Mouse (Mus musculus): ENCODE measurements at regions not wholly inside any gene's neighbourhood (a gene's known extent, or its start where the extent isn't known, plus 50 kb on each side); places are given as distances from the start of the nearest gene placed in this dataset.

- H3K36me3 ChIP-seq (ENCODE audit: control insufficient read depth, insufficient read depth, low read length): no peaks in the 10 kb centered on the region
- no peak overlapping the region for H3K4me2 ChIP-seq (replicated peaks; ENCODE audit: low read depth, low read length)
- no peak overlapping the region for H3K27ac ChIP-seq (ENCODE audit: low read depth, low read length)
- peak; percentile 66; the same call in 1 of the 2 replicates for ATAC-seq (ENCODE audit: low FRiP score, low TSS enrichment)
- H3K9ac ChIP-seq (ENCODE audit: low read depth, low read length): no peak overlapping the region
- H3K4me1 ChIP-seq (ENCODE audit: control insufficient read depth, insufficient read depth, low read length): 0 out of 2 replicates have a peak, but pooled peaks cover 4% of the 10 kb centered on the region
- no peaks in the 10 kb centered on the region for H3K9me3 ChIP-seq (ENCODE audit: control insufficient read depth, low read length)
- WGBS: 54% methylated on average over 2 of the region's 2 CpGs
- H3K27me3 ChIP-seq (ENCODE audit: control insufficient read depth, insufficient read depth, low read length): no peaks in the 10 kb centered on the region
- H3K4me3 ChIP-seq (ENCODE audit: low read length): no peak overlapping the region
Observed at GRCm38 (mm10) chr11:50547776-50548175, 54.1 kb upstream of the Adamts2 start.

DNA sequence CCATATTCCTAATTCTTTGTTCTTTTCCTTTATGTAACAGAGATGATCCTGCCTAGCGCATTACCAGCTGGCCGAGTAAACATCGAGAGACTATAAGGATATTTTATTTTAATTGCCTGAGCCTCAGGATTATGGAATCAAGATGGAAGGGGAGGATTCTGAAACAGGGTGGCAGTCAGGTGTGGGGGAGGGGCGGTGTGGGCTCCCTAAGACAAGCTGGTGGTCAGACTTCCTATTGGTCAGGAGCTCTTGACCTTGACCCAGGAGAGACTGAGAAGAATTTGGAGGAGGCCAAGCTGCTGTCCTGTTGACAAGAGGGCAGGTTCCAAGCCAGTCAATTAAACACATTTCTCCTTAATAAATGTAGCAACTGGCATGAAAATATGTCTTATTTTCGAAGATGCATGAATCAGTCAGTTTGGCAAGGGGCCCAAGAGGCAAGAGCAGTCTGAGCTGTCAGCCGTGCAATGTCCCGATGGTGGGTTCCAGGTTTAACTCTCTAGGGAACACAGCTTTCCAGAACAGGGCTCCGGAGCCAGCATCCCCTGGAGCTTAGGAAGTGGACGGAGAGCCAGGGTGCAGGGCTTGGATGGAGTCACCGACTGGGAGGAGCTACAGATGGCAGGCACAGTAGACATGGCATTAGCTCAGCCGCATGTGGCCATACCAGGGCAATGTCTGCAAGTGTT is 55.3 kb upstream of the Adamts2 start:
- Histone ChIP-seq H3K4me1 (ENCODE audit: control insufficient read depth, insufficient read depth, low read length) (0 out of 2 replicates have a peak, but pooled peaks cover 4% of the 10 kb centered on the region), H3K9ac (ENCODE audit: low read depth, low read length) (no peak overlapping the region), H3K27me3 (ENCODE audit: control insufficient read depth, insufficient read depth, low read length) (no peaks in the 10 kb centered on the region), H3K4me2 (replicated peaks; ENCODE audit: low read depth, low read length) (no peak overlapping the region), H3K4me3 (ENCODE audit: low read length) (no peak overlapping the region), H3K9me3 (ENCODE audit: control insufficient read depth, low read length) (no peaks in the 10 kb centered on the region), H3K27ac (ENCODE audit: low read depth, low read length) (no peak overlapping the region), H3K36me3 (ENCODE audit: control insufficient read depth, insufficient read depth, low read length) (no peaks in the 10 kb centered on the region)
- WGBS: 78% methylated on average over 11 of the region's 11 CpGs
- no peak for ATAC-seq (ENCODE audit: low FRiP score, low TSS enrichment)

DNA sequence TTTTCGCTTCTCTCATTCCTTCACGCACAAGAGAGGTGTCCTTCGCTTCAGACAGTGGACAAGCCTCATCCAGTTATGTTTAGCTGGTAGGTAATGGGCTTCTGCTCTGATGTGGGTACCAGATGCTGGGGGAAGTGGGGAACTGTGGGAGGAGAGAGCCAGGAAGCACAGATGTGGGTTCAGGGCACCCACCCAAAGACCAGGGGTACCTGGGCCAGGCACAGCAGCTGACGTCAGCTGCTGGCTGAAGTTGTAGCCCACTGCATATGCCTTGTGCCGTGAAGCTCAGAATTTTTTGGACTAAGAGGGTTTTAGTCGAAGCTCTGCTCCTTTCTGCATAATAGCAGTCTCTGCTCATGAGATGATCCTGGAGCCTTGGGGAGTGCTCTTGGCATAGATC is 56.5 kb upstream of the Adamts2 start:
- ATAC-seq (ENCODE audit: low FRiP score, low TSS enrichment): no peak
- no peaks in the 10 kb centered on the region for H3K9me3 ChIP-seq (ENCODE audit: control insufficient read depth, low read length)
- no peaks in the 10 kb centered on the region for H3K36me3 ChIP-seq (ENCODE audit: control insufficient read depth, insufficient read depth, low read length)
- H3K4me3 ChIP-seq (ENCODE audit: low read length): no peak overlapping the region
- no peaks in the 10 kb centered on the region for H3K27me3 ChIP-seq (ENCODE audit: control insufficient read depth, insufficient read depth, low read length)
- H3K27ac ChIP-seq (ENCODE audit: low read depth, low read length): no peak overlapping the region
- H3K4me1 ChIP-seq (ENCODE audit: control insufficient read depth, insufficient read depth, low read length): 0 out of 2 replicates have a peak, but pooled peaks cover 4% of the 10 kb centered on the region
- 93% methylated on average over 6 of the region's 6 CpGs for WGBS
- H3K9ac ChIP-seq (ENCODE audit: low read depth, low read length): no peak overlapping the region
- H3K4me2 ChIP-seq (replicated peaks; ENCODE audit: low read depth, low read length): no peak overlapping the region

- H3K4me2 ChIP-seq (replicated peaks; ENCODE audit: low read depth, low read length): no peak overlapping the region
- no peaks in the 10 kb centered on the region for H3K36me3 ChIP-seq (ENCODE audit: control insufficient read depth, insufficient read depth, low read length)
- 79% methylated on average over 11 of the region's 11 CpGs for WGBS
- no peak overlapping the region for H3K4me3 ChIP-seq (ENCODE audit: low read length)
- H3K9ac ChIP-seq (ENCODE audit: low read depth, low read length): no peak overlapping the region
- ATAC-seq (ENCODE audit: low FRiP score, low TSS enrichment): no peak
- H3K9me3 ChIP-seq (ENCODE audit: control insufficient read depth, low read length): 0 out of 2 replicates have a peak, but pooled peaks cover 3% of the 10 kb centered on the region
- H3K27ac ChIP-seq (ENCODE audit: low read depth, low read length): no peak overlapping the region
- H3K27me3 ChIP-seq (ENCODE audit: control insufficient read depth, insufficient read depth, low read length): no peaks in the 10 kb centered on the region
- H3K4me1 ChIP-seq (ENCODE audit: control insufficient read depth, insufficient read depth, low read length): no peaks in the 10 kb centered on the region
Observed at GRCm38 (mm10) chr11:50540136-50540535, 61.7 kb upstream of the Adamts2 start.

DNA sequence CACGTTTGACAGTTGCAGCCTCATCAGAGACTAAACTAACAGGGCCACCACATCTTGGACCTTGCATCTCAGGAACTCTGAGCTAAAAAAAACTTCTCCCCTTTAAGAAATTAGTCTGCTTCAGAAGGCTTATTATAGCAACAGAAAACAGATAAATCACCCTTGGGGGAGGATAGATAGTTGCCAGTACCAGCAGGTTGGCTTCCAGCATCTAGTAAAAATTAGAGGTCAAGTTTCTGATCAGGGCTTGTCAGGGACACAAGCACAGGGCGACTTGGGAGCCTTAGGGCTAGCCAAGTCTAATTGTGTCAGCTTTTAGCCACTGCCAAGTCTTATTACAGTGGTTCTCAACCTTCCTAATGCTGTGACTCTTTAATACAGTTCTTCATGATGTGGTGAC is 67.6 kb upstream of the Adamts2 start:
- Histone ChIP-seq H3K9me3 (ENCODE audit: control insufficient read depth, low read length) (0 out of 2 replicates have a peak, but pooled peaks cover 3% of the 10 kb centered on the region), H3K27me3 (ENCODE audit: control insufficient read depth, insufficient read depth, low read length) (no peaks in the 10 kb centered on the region), H3K4me1 (ENCODE audit: control insufficient read depth, insufficient read depth, low read length) (no peaks in the 10 kb centered on the region), H3K4me2 (replicated peaks; ENCODE audit: low read depth, low read length) (no peak overlapping the region), H3K36me3 (ENCODE audit: control insufficient read depth, insufficient read depth, low read length) (no peaks in the 10 kb centered on the region), H3K4me3 (ENCODE audit: low read length) (no peak overlapping the region), H3K9ac (ENCODE audit: low read depth, low read length) (no peak overlapping the region), H3K27ac (ENCODE audit: low read depth, low read length) (no peak overlapping the region)
- no peak for ATAC-seq (ENCODE audit: low FRiP score, low TSS enrichment)
- WGBS: 29% methylated on average over 2 of the region's 2 CpGs

- Histone ChIP-seq H3K4me1 (ENCODE audit: control insufficient read depth, insufficient read depth, low read length) (no peaks in the 10 kb centered on the region), H3K4me3 (ENCODE audit: low read length) (no peak overlapping the region), H3K9ac (ENCODE audit: low read depth, low read length) (no peak overlapping the region), H3K27me3 (ENCODE audit: control insufficient read depth, insufficient read depth, low read length) (no peaks in the 10 kb centered on the region), H3K4me2 (replicated peaks; ENCODE audit: low read depth, low read length) (no peak overlapping the region), H3K27ac (ENCODE audit: low read depth, low read length) (no peak overlapping the region), H3K9me3 (ENCODE audit: control insufficient read depth, low read length) (no peaks in the 10 kb centered on the region), H3K36me3 (ENCODE audit: control insufficient read depth, insufficient read depth, low read length) (no peaks in the 10 kb centered on the region)
- ATAC-seq (ENCODE audit: low FRiP score, low TSS enrichment): no peak
- 54% methylated on average over 5 of the region's 5 CpGs for WGBS
Observed at GRCm38 (mm10) chr11:50527923-50528322, 74.0 kb upstream of the Adamts2 start.

DNA sequence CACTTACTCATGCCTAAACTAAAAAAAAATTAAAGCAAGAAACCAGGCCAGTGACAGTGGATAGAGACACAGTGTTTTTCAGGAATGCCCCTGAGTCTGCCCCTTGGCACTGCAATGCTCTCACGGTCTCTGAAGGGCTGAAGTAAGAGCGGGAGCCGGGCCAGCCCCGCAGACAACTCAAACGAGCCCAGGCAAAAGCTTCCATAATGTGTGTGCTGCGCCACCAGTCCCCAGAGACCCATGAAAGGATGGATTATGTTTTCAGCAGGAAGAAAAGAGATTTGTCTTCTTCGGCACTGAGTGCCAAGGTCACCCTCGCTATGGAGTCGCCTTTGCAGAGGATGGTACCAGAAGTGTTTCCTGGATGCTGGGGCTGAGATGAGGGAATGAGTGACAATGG is 81.7 kb upstream of the Adamts2 start:
- no peak for ATAC-seq (ENCODE audit: low FRiP score, low TSS enrichment)
- 75% methylated on average over 9 of the region's 9 CpGs for WGBS
- no peak overlapping the region for H3K4me2 ChIP-seq (replicated peaks; ENCODE audit: low read depth, low read length)
- H3K4me3 ChIP-seq (ENCODE audit: low read length): no peak overlapping the region
- H3K9ac ChIP-seq (ENCODE audit: low read depth, low read length): no peak overlapping the region
- H3K4me1 ChIP-seq (ENCODE audit: control insufficient read depth, insufficient read depth, low read length): no peaks in the 10 kb centered on the region
- H3K36me3 ChIP-seq (ENCODE audit: control insufficient read depth, insufficient read depth, low read length): no peaks in the 10 kb centered on the region
- H3K9me3 ChIP-seq (ENCODE audit: control insufficient read depth, low read length): peaks cover 3% of the 10 kb centered on the region
- H3K27me3 ChIP-seq (ENCODE audit: control insufficient read depth, insufficient read depth, low read length): no peaks in the 10 kb centered on the region
- H3K27ac ChIP-seq (ENCODE audit: low read depth, low read length): no peak overlapping the region

DNA sequence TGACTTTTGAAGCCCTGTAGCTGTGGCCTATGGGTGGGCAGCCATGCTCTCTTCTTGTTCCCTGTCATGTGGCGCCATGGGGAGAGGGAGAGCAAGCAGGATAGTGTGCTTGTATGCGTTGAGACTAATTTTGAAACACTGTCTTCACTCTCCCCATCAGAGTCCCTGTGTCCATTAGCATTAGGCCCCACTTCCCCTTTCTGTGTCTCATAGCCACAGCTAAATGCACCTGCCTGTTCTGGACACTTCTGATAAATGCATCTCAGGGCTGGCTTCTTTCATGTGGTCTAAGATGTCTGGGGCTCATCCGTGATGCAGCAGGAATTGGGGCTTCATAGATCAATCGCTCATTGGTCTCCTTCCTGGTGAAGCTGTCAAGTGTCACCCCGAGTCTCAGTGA is 77.0 kb upstream of the Rufy1 start:
- Histone ChIP-seq H3K27me3 (ENCODE audit: control insufficient read depth, insufficient read depth, low read length) (no peaks in the 10 kb centered on the region), H3K36me3 (ENCODE audit: control insufficient read depth, insufficient read depth, low read length) (no peaks in the 10 kb centered on the region), H3K4me1 (ENCODE audit: control insufficient read depth, insufficient read depth, low read length) (no peaks in the 10 kb centered on the region), H3K9me3 (ENCODE audit: control insufficient read depth, low read length) (no peaks in the 10 kb centered on the region), H3K4me3 (ENCODE audit: low read length) (no peak overlapping the region), H3K4me2 (replicated peaks; ENCODE audit: low read depth, low read length) (no peak overlapping the region), H3K27ac (ENCODE audit: low read depth, low read length) (no peak overlapping the region), H3K9ac (ENCODE audit: low read depth, low read length) (no peak overlapping the region)
- ATAC-seq (ENCODE audit: low FRiP score, low TSS enrichment): no peak
- WGBS: 83% methylated on average over 5 of the region's 5 CpGs

- no peaks in the 10 kb centered on the region for H3K27me3 ChIP-seq (ENCODE audit: control insufficient read depth, insufficient read depth, low read length)
- 82% methylated on average over 4 of the region's 4 CpGs for WGBS
- H3K4me2 ChIP-seq (replicated peaks; ENCODE audit: low read depth, low read length): no peak overlapping the region
- H3K27ac ChIP-seq (ENCODE audit: low read depth, low read length): no peak overlapping the region
- no peak overlapping the region for H3K9ac ChIP-seq (ENCODE audit: low read depth, low read length)
- no peaks in the 10 kb centered on the region for H3K9me3 ChIP-seq (ENCODE audit: control insufficient read depth, low read length)
- no peaks in the 10 kb centered on the region for H3K36me3 ChIP-seq (ENCODE audit: control insufficient read depth, insufficient read depth, low read length)
- no peak for ATAC-seq (ENCODE audit: low FRiP score, low TSS enrichment)
- no peak overlapping the region for H3K4me3 ChIP-seq (ENCODE audit: low read length)
- H3K4me1 ChIP-seq (ENCODE audit: control insufficient read depth, insufficient read depth, low read length): no peaks in the 10 kb centered on the region
Observed at GRCm38 (mm10) chr11:50507498-50507824, 76.5 kb upstream of the Rufy1 start.

All from kidney, embryonic 14.5 days (tissue).